Mouse (Mus musculus): Measurements from ENCODE around the gene Plcb3. TPM values are rescaled to one million over a fixed set of nuclear protein-coding genes. Genes with fewer than 3 reads are reported as not detected.

The Plcb3 gene
- total RNA-seq, 2 experiments from 2014 or later = 13.8 to 14.2 TPM

GRCm38 (mm10) chr19:6919876-6920740 is 56.2 kb downstream of the Plcb3 start:
- DNase-seq = no peak

GRCm38 (mm10) chr19:6919431-6919830 is 56.8 kb downstream of the Plcb3 start:
- DNase-seq = no peak

- DNase-seq = no peak
Observed at GRCm38 (mm10) chr19:6918321-6918720, 57.9 kb downstream of the Plcb3 start.

- DNase-seq = no peak
Observed at GRCm38 (mm10) chr19:6916496-6916895, 59.8 kb downstream of the Plcb3 start.

- DNase-seq = no peak
Observed at GRCm38 (mm10) chr19:6915276-6915675, 61.0 kb downstream of the Plcb3 start.

GRCm38 (mm10) chr19:6914540-6914939 is 61.7 kb downstream of the Plcb3 start:
- DNase-seq = no peak

- no peak for DNase-seq
Observed at GRCm38 (mm10) chr19:6913991-6914390, 62.3 kb downstream of the Plcb3 start.

GRCm38 (mm10) chr19:6913036-6913435 is 63.2 kb downstream of the Plcb3 start:
- no peak for DNase-seq

GRCm38 (mm10) chr19:6912205-6912970 is 63.9 kb downstream of the Plcb3 start:
- DNase-seq = no peak

GRCm38 (mm10) chr19:6911101-6912074 is 64.9 kb downstream of the Plcb3 start:
- no peak for DNase-seq

- peak in 1 of 2 experiments; percentile 46 for DNase-seq
Observed at GRCm38 (mm10) chr19:6910306-6910705, 66.0 kb downstream of the Plcb3 start.

- DNase-seq = peak; percentile 91 to 94
Observed at GRCm38 (mm10) chr19:6909507-6910289, 66.6 kb downstream of the Plcb3 start, which contains the start of the genes Trmt112 and Prdx5. Trmt112 (plus strand) TSS chr19:6909698. Prdx5 (minus strand) TSS chr19:6910106.

- no peak for DNase-seq
Observed at GRCm38 (mm10) chr19:6909021-6909420, 67.2 kb downstream of the Plcb3 start.

GRCm38 (mm10) chr19:6907811-6908540 is 68.3 kb downstream of the Plcb3 start:
- DNase-seq = no peak

GRCm38 (mm10) chr19:6907094-6907493 is 69.2 kb downstream of the Plcb3 start:
- no peak for DNase-seq

GRCm38 (mm10) chr19:6906199-6906598 is 70.1 kb downstream of the Plcb3 start:
- DNase-seq = no peak

- DNase-seq = no peak
Observed at GRCm38 (mm10) chr19:6905498-6906159, 70.6 kb downstream of the Plcb3 start.

- DNase-seq = no peak
Observed at GRCm38 (mm10) chr19:6904846-6905245, 71.4 kb downstream of the Plcb3 start.

- no peak for DNase-seq
Observed at GRCm38 (mm10) chr19:6903031-6903430, 73.2 kb downstream of the Plcb3 start.
